Mouse (Mus musculus) kidney, adult 2 months (tissue): ENCODE results near the gene H2-M10.6.

Source experiments
- CTCF ChIP-seq: fragments of 200-500 bp; conservative IDR thresholded peaks from 2 replicates; pipeline ENCODE4 v1.5.1; 2011; ENCODE audit warnings: low read depth, mild to moderate bottlenecking, control low read depth, low read length, moderate library complexity, mixed read lengths; ENCODE audit not compliant: insufficient read depth, insufficient read length
- POLR2A ChIP-seq: fragments of 200-500 bp; IDR thresholded peaks from one replicate; pipeline ENCODE4 v1.6.1; 2011; ENCODE audit warnings: low read depth, low read length, control low read depth

DNA sequence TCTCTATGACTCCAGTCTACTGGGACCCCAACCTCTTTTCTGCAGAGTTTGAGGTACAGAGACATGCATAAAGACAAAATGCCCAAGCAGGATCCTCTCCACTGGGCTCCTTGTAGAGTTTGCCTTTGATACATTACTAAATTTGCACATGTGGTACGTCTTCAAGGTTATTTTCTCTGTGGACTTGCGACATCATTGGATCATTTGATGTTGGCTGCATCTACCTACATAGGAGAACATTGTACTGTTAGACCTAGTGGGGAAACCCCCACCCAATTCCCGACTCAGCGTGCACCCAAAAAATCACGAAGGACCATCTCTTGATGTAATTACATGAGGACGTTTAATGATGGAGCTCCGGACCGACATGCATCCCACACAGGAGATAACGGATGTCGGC is 12.5 kb upstream of the H2-M10.6 start:
- TF ChIP-seq CTCF (no peak), POLR2A (no peak)
